16 mouse cellular contexts compared by ENCODE assay signal in the genomic region with DNA sequence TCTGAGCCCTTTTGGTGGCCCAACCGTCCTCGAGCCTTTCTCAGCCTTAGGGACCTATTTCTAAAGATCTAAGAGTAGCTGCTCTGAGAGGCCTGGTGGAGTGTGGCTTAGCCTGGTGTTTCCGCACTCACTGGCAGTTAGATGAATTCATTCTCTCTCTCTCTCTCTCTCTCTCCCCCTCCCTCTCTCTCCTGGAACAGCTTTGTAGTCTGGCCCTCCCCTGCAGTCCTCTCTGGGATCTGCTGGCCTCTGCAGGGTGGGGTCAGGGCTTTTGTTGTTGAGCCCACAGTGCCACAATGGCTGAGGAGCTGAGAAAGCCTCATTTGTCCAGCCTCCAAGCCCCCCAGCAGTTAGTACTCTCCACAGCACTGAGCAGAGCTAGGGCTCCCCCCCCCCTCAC. TPM values are rescaled to one million over a fixed set of nuclear protein-coding genes. Genes with fewer than 3 reads are reported as not detected.
A peak's percentile ranks its signal among the peaks of the same experiment; 100 is the strongest.
DNase-seq lines count a peak whose midpoint lies in the region; ATAC-seq and TF ChIP-seq lines count a peak whose summit lies in the region.
"Had no signal": no experiment of that assay in that cellular context is flagged by ENCODE, and none has a peak within 500 bp of the region (broad histone marks: within the 10 kb centered on the region; RNA-seq: fewer than 3 reads in every experiment).

No protein-coding gene starts in this region.

- no peak overlapping the region for H3K27ac ChIP-seq in hindbrain, embryonic 13.5 days
- H3K27ac ChIP-seq in hindbrain, postnatal 0 days = no peak overlapping the region
- peak overlapping the region; percentile 83 for H3K27ac ChIP-seq in thymus, adult 2 months (ENCODE audit: control insufficient read depth, insufficient read depth, low read length)
- H3K27ac ChIP-seq in kidney, embryonic 14.5 days (ENCODE audit: low read depth, low read length) = no peak overlapping the region
- H3K27ac ChIP-seq: limb, embryonic 15.5 days; neural tube, embryonic 12.5 days had no signal

- H3K9me3 ChIP-seq in hindbrain, embryonic 13.5 days = no peaks in the 10 kb centered on the region
- no peaks in the 10 kb centered on the region for H3K9me3 ChIP-seq in hindbrain, postnatal 0 days (ENCODE audit: low read length)
- H3K9me3 ChIP-seq in kidney, embryonic 14.5 days (ENCODE audit: control insufficient read depth, low read length) = no peaks in the 10 kb centered on the region
- H3K9me3 ChIP-seq: limb, embryonic 15.5 days; neural tube, embryonic 12.5 days had no signal

- no peak for DNase-seq in hindbrain, postnatal 0 days (ENCODE audit: low spot score)
- DNase-seq in thymus, adult 2 months = no peak
- no peak for DNase-seq in thymus, adult 18-20 months
- peak; percentile 42 for DNase-seq in embryo, embryonic 9.5 days (ENCODE audit: extremely low spot score)
- DNase-seq in thymus, postnatal 4 days = peak; percentile 50
- DNase-seq: kidney, postnatal 14 days; right cerebral cortex, adult 18-20 months had no signal

- 10% methylated on average over 3 of the region's 3 CpGs for WGBS in hindbrain, embryonic 13.5 days
- 31% methylated on average over 3 of the region's 3 CpGs for WGBS in hindbrain, postnatal 0 days
- 16% methylated on average over 3 of the region's 3 CpGs for WGBS in thymus, adult 2 months
- WGBS in kidney, embryonic 14.5 days = 45% methylated on average over 3 of the region's 3 CpGs

- no peaks in the 10 kb centered on the region for H3K36me3 ChIP-seq in hindbrain, embryonic 13.5 days
- no peaks in the 10 kb centered on the region for H3K36me3 ChIP-seq in hindbrain, postnatal 0 days (ENCODE audit: insufficient read depth, low read length)
- H3K36me3 ChIP-seq in thymus, adult 2 months (ENCODE audit: control insufficient read depth, insufficient read depth, low read length) = no peaks in the 10 kb centered on the region
- no peaks in the 10 kb centered on the region for H3K36me3 ChIP-seq in kidney, embryonic 14.5 days (ENCODE audit: control insufficient read depth, insufficient read depth, low read length)
- H3K36me3 ChIP-seq: limb, embryonic 15.5 days; neural tube, embryonic 12.5 days had no signal

- H3K4me2 ChIP-seq in hindbrain, embryonic 13.5 days = no peak overlapping the region
- no peak overlapping the region for H3K4me2 ChIP-seq in hindbrain, postnatal 0 days (ENCODE audit: low read depth, low read length)
- no peak overlapping the region for H3K4me2 ChIP-seq in kidney, embryonic 14.5 days (replicated peaks; ENCODE audit: low read depth, low read length)
- H3K4me2 ChIP-seq: limb, embryonic 15.5 days; neural tube, embryonic 12.5 days had no signal

- no peak overlapping the region for H3K4me3 ChIP-seq in hindbrain, embryonic 13.5 days
- no peak overlapping the region for H3K4me3 ChIP-seq in hindbrain, postnatal 0 days (ENCODE audit: low read length)
- no peak overlapping the region for H3K4me3 ChIP-seq in thymus, adult 2 months (ENCODE audit: control insufficient read depth, insufficient read depth, low read length)
- H3K4me3 ChIP-seq in kidney, embryonic 14.5 days (ENCODE audit: low read length) = no peak overlapping the region
- H3K4me3 ChIP-seq: limb, embryonic 15.5 days; neural tube, embryonic 12.5 days had no signal

- TF ChIP-seq POLR2A in thymus, adult 2 months (IDR thresholded peaks at IDR 0.05; ENCODE audit: control insufficient read depth, extremely low read depth, insufficient read depth, low read length, poor library complexity) = no peak

- peaks cover 17% of the 10 kb centered on the region; the same call in 1 of the 2 replicates for H3K27me3 ChIP-seq in hindbrain, embryonic 13.5 days
- no peaks in the 10 kb centered on the region for H3K27me3 ChIP-seq in hindbrain, postnatal 0 days (ENCODE audit: insufficient read depth, low read length)
- no peaks in the 10 kb centered on the region for H3K27me3 ChIP-seq in thymus, adult 2 months (ENCODE audit: control insufficient read depth, insufficient read depth, low read length)
- H3K27me3 ChIP-seq in kidney, embryonic 14.5 days (ENCODE audit: control insufficient read depth, insufficient read depth, low read length) = no peaks in the 10 kb centered on the region
- H3K27me3 ChIP-seq: neural tube, embryonic 12.5 days had no signal

- ATAC-seq in hindbrain, embryonic 13.5 days (ENCODE audit: low FRiP score) = no peak
- ATAC-seq in hindbrain, postnatal 0 days = no peak
- no peak for ATAC-seq in kidney, embryonic 14.5 days (ENCODE audit: low FRiP score, low TSS enrichment)

- 0 out of 2 replicates have a peak overlapping the region, but pooled peaks have one; percentile 10 for H3K9ac ChIP-seq in hindbrain, embryonic 13.5 days
- no peak overlapping the region for H3K9ac ChIP-seq in hindbrain, postnatal 0 days (replicated peaks; ENCODE audit: low read length)
- no peak overlapping the region for H3K9ac ChIP-seq in kidney, embryonic 14.5 days (ENCODE audit: low read depth, low read length)
- H3K9ac ChIP-seq: limb, embryonic 15.5 days; neural tube, embryonic 12.5 days had no signal

- H3K4me1 ChIP-seq in hindbrain, embryonic 13.5 days (replicated peaks) = peaks cover 26% of the 10 kb centered on the region
- H3K4me1 ChIP-seq in hindbrain, postnatal 0 days (ENCODE audit: insufficient read depth, low read length) = peaks cover 4% of the 10 kb centered on the region; the same call in 1 of the 2 replicates
- peaks cover 59% of the 10 kb centered on the region for H3K4me1 ChIP-seq in thymus, adult 2 months (replicated peaks; ENCODE audit: control insufficient read depth, insufficient read depth, low read length)
- H3K4me1 ChIP-seq in kidney, embryonic 14.5 days (ENCODE audit: control insufficient read depth, insufficient read depth, low read length) = no peaks in the 10 kb centered on the region

- TF ChIP-seq CTCF in hindbrain, postnatal 0 days (IDR thresholded peaks at IDR 0.05; ENCODE audit: low read depth) = no peak
- no peak for TF ChIP-seq CTCF in thymus, adult 2 months (IDR thresholded peaks at IDR 0.05; ENCODE audit: borderline replicate concordance, control insufficient read depth, extremely low read depth, insufficient read depth, low read length, poor library complexity)

RNA-seq across cellular contexts. Expression of a gene that starts 0.6 kb away (rescaled TPM):
- polyA plus RNA-seq in hindbrain, embryonic 13.5 days (2015; fragmentation: Nextera tagmentation; extraction: Ambion mirVana) = 43.6 and 45.0 TPM in 2 replicates
- total RNA-seq in hindbrain, postnatal 0 days (2014; rRNA removed) = 128 and 129 TPM in 2 replicates
- polyA plus RNA-seq in hindbrain, postnatal 0 days (2015; fragmentation: Nextera tagmentation; extraction: Ambion mirVana) = 39.4 and 44.4 TPM in 2 replicates
- polyA plus RNA-seq in thymus, adult 2 months (2012; rRNA removed) = 245 and 301 TPM in 2 replicates
- 24.3 and 26.1 TPM in 2 replicates for polyA plus RNA-seq in kidney, embryonic 14.5 days (2014; fragmentation: Nextera tagmentation; extraction: Ambion mirVana)

RNA-seq across cellular contexts. Expression of a gene that starts 30.6 kb away (rescaled TPM):
- polyA plus RNA-seq in hindbrain, embryonic 13.5 days (2015; fragmentation: Nextera tagmentation; extraction: Ambion mirVana) = not detected in 2 replicates
- total RNA-seq in hindbrain, postnatal 0 days (2014; rRNA removed) = not detected in 2 replicates
- polyA plus RNA-seq in hindbrain, postnatal 0 days (2015; fragmentation: Nextera tagmentation; extraction: Ambion mirVana) = not detected in 2 replicates
- 1.1 and 2.5 TPM in 2 replicates for polyA plus RNA-seq in thymus, adult 2 months (2012; rRNA removed)
- not detected in 2 replicates for polyA plus RNA-seq in kidney, embryonic 14.5 days (2014; fragmentation: Nextera tagmentation; extraction: Ambion mirVana)
- total RNA-seq: heart, postnatal 36 days; megakaryocyte progenitor cell, adult 5-6 weeks had no signal
- polyA plus RNA-seq: embryonic facial prominence, embryonic 14.5 days; limb, embryonic 15.5 days; neural tube, embryonic 12.5 days had no signal

RNA-seq across cellular contexts. Expression of a gene that starts 32.3 kb away (rescaled TPM):
- not detected in 2 replicates for polyA plus RNA-seq in hindbrain, embryonic 13.5 days (2015; fragmentation: Nextera tagmentation; extraction: Ambion mirVana)
- total RNA-seq in hindbrain, postnatal 0 days (2014; rRNA removed) = not detected in 2 replicates
- not detected in 2 replicates for polyA plus RNA-seq in hindbrain, postnatal 0 days (2015; fragmentation: Nextera tagmentation; extraction: Ambion mirVana)
- 0.20 and 0.26 TPM in 2 replicates for polyA plus RNA-seq in thymus, adult 2 months (2012; rRNA removed)
- not detected in 2 replicates for polyA plus RNA-seq in kidney, embryonic 14.5 days (2014; fragmentation: Nextera tagmentation; extraction: Ambion mirVana)
- total RNA-seq: heart, postnatal 36 days; megakaryocyte progenitor cell, adult 5-6 weeks had no signal
- polyA plus RNA-seq: embryonic facial prominence, embryonic 14.5 days; gonadal fat pad, adult 2 months; limb, embryonic 15.5 days; neural tube, embryonic 12.5 days had no signal

RNA-seq across cellular contexts. Expression of a gene that starts 34.9 kb away (rescaled TPM):
- 0.09 and 0.12 TPM in 2 replicates for polyA plus RNA-seq in hindbrain, embryonic 13.5 days (2015; fragmentation: Nextera tagmentation; extraction: Ambion mirVana)
- 0.05 and 0.07 TPM in 2 replicates for total RNA-seq in hindbrain, postnatal 0 days (2014; rRNA removed)
- polyA plus RNA-seq in hindbrain, postnatal 0 days (2015; fragmentation: Nextera tagmentation; extraction: Ambion mirVana) = 0.10 and 0.24 TPM in 2 replicates
- polyA plus RNA-seq in thymus, adult 2 months (2012; rRNA removed) = 0.15 and 0.24 TPM in 2 replicates
- 0.08 and 0.11 TPM in 2 replicates for polyA plus RNA-seq in kidney, embryonic 14.5 days (2014; fragmentation: Nextera tagmentation; extraction: Ambion mirVana)
- total RNA-seq: heart, postnatal 36 days; megakaryocyte progenitor cell, adult 5-6 weeks had no signal
- polyA plus RNA-seq: neural tube, embryonic 12.5 days had no signal

RNA-seq across cellular contexts. Expression of a gene that starts 46.8 kb away (rescaled TPM):
- 0.21 and 0.48 TPM in 2 replicates for polyA plus RNA-seq in hindbrain, embryonic 13.5 days (2015; fragmentation: Nextera tagmentation; extraction: Ambion mirVana)
- 0.10 TPM in 1 of 2 replicates, not detected in the other for total RNA-seq in hindbrain, postnatal 0 days (2014; rRNA removed)
- 0.79 and 1.2 TPM in 2 replicates for polyA plus RNA-seq in hindbrain, postnatal 0 days (2015; fragmentation: Nextera tagmentation; extraction: Ambion mirVana)
- 0.04 and 0.34 TPM in 2 replicates for polyA plus RNA-seq in thymus, adult 2 months (2012; rRNA removed)
- not detected in 2 replicates for polyA plus RNA-seq in kidney, embryonic 14.5 days (2014; fragmentation: Nextera tagmentation; extraction: Ambion mirVana)
- total RNA-seq: ES-E14; heart, postnatal 36 days; megakaryocyte progenitor cell, adult 5-6 weeks had no signal
- polyA plus RNA-seq: embryonic facial prominence, embryonic 14.5 days; gonadal fat pad, adult 2 months; limb, embryonic 15.5 days; neural tube, embryonic 12.5 days had no signal

Comparison
In these comparisons a context has a peak if more than half of its experiments do, and no peak if none do; other contexts are left out.
1. DNase-seq: peak in embryo, embryonic 9.5 days (single experiment) and thymus, postnatal 4 days (single experiment); none in hindbrain, postnatal 0 days (single experiment), thymus, adult 2 months (single experiment) and thymus, adult 18-20 months (0 of 2).